Mouse (Mus musculus) CH12F3 (cell line): Measurements from ENCODE around the gene Tmem255a.

Experiments used
- in situ Hi-C: fragments of 300-500 bp; cut with MboI; formaldehyde crosslinking; loops from 2 replicates; pipeline ENCODE4 v1.14.3; 2020; ENCODE audit warnings: low sequenced_read_pairs

The Tmem255a gene

GRCm38 (mm10) chrX:38166592-38166991 lies 85.6 kb downstream of the Tmem255a start:
- in situ Hi-C loops, result no loop called here

- in situ Hi-C loops, result no loop called here
Measured at GRCm38 (mm10) chrX:38166064-38166463, 86.2 kb downstream of the Tmem255a start.

- in situ Hi-C loops, result no loop called here
Measured at GRCm38 (mm10) chrX:38165315-38165714, 86.9 kb downstream of the Tmem255a start.

GRCm38 (mm10) chrX:38159097-38159496 lies 93.1 kb downstream of the Tmem255a start:
- in situ Hi-C loops, result no loop called here
